Mouse (Mus musculus) macrophage (primary cell): ENCODE results near the gene Shisa5. TPM values are rescaled to one million over a fixed set of nuclear protein-coding genes. Genes with fewer than 3 reads are reported as not detected.

Experiments
- H3K27ac ChIP-seq: fragments of 350-480 bp; formaldehyde crosslinking; 2 replicates; pipeline ENCODE4 v1.9.0; 2021
- H3K36me3 ChIP-seq: fragments of 350-480 bp; formaldehyde crosslinking; 2 replicates; pipeline ENCODE4 v1.9.0; 2021; ENCODE audit errors: inconsistent target
- H3K4me3 ChIP-seq: fragments of 350-480 bp; formaldehyde crosslinking; 2 replicates; pipeline ENCODE4 v1.9.0; 2021; ENCODE audit errors: inconsistent target
- H3K79me2 ChIP-seq: fragments of 350-480 bp; formaldehyde crosslinking; 2 replicates; pipeline ENCODE4 v1.9.0; 2021; ENCODE audit errors: inconsistent target
- WGBS: methylation state at CpG from one replicate; pipeline ENCODE4 v1.1.7; 2026; ENCODE audit warnings: inconsistent platforms; ENCODE audit not compliant: missing documents; 5-methylcytosine and 5-hydroxymethylcytosine counted together
- polyA plus RNA-seq: library from polyadenylated mRNA; stranded (reverse); fragments of 250-400 nt; gene quantifications from 3 replicates; pipeline ENCODE4 v1.2.4, GENCODE M21; 2018; ENCODE audit warnings: inconsistent platforms

Gene Shisa5
- polyA plus RNA-seq, 1 experiment from 2014 or later: 901 TPM

GRCm38 (mm10) chr9:109097831-109098230, 59.5 kb downstream of the Shisa5 start:
- 77% methylated on average over 5 of the region's 5 CpGs for WGBS
- Histone ChIP-seq H3K79me2 (no peaks in the 10 kb centered on the region), H3K27ac (no peak overlapping the region), H3K4me3 (no peak overlapping the region), H3K36me3 (no peaks in the 10 kb centered on the region)

- H3K27ac ChIP-seq: no peak overlapping the region
- 90% methylated on average over 8 of the region's 8 CpGs for WGBS
- H3K36me3 ChIP-seq: no peaks in the 10 kb centered on the region
- H3K79me2 ChIP-seq: no peaks in the 10 kb centered on the region
- no peak overlapping the region for H3K4me3 ChIP-seq
These were observed 60.0 kb downstream of the Shisa5 start for GRCm38 (mm10) chr9:109098366-109098765.

GRCm38 (mm10) chr9:109098969-109099368, 60.6 kb downstream of the Shisa5 start:
- Histone ChIP-seq H3K79me2 (no peaks in the 10 kb centered on the region), H3K27ac (no peak overlapping the region), H3K4me3 (no peak overlapping the region), H3K36me3 (no peaks in the 10 kb centered on the region)
- WGBS: 93% methylated on average over 6 of the region's 6 CpGs

GRCm38 (mm10) chr9:109100307-109100928, 62.1 kb downstream of the Shisa5 start:
- 36% methylated on average over 17 of the region's 20 CpGs for WGBS
- no peaks in the 10 kb centered on the region for H3K79me2 ChIP-seq
- H3K4me3 ChIP-seq: no peak overlapping the region
- H3K27ac ChIP-seq: no peak overlapping the region
- no peaks in the 10 kb centered on the region for H3K36me3 ChIP-seq

GRCm38 (mm10) chr9:109101933-109102445, 63.6 kb downstream of the Shisa5 start:
- Histone ChIP-seq H3K27ac (no peak overlapping the region), H3K36me3 (no peaks in the 10 kb centered on the region), H3K79me2 (no peaks in the 10 kb centered on the region), H3K4me3 (no peak overlapping the region)
- WGBS: 97% methylated on average over 5 of the region's 5 CpGs

- WGBS: 94% methylated on average over 3 of the region's 3 CpGs
- Histone ChIP-seq H3K27ac (no peak overlapping the region), H3K79me2 (no peaks in the 10 kb centered on the region), H3K4me3 (no peak overlapping the region), H3K36me3 (no peaks in the 10 kb centered on the region)
These were observed 64.2 kb downstream of the Shisa5 start for GRCm38 (mm10) chr9:109102541-109102940.

- H3K36me3 ChIP-seq: no peaks in the 10 kb centered on the region
- no peak overlapping the region for H3K4me3 ChIP-seq
- no peaks in the 10 kb centered on the region for H3K79me2 ChIP-seq
- H3K27ac ChIP-seq: no peak overlapping the region
- 92% methylated on average over 7 of the region's 7 CpGs for WGBS
These were observed 64.9 kb downstream of the Shisa5 start for GRCm38 (mm10) chr9:109103250-109103649.

- Histone ChIP-seq H3K79me2 (no peaks in the 10 kb centered on the region), H3K4me3 (no peak overlapping the region), H3K36me3 (no peaks in the 10 kb centered on the region), H3K27ac (no peak overlapping the region)
- 98% methylated on average over 9 of the region's 9 CpGs for WGBS
These were observed 65.7 kb downstream of the Shisa5 start for GRCm38 (mm10) chr9:109104083-109104482.

- Histone ChIP-seq H3K36me3 (no peaks in the 10 kb centered on the region), H3K27ac (no peak overlapping the region), H3K4me3 (no peak overlapping the region), H3K79me2 (no peaks in the 10 kb centered on the region)
- WGBS: 89% methylated on average over 12 of the region's 12 CpGs
These were observed 66.6 kb downstream of the Shisa5 start for GRCm38 (mm10) chr9:109105011-109105410.

- H3K4me3 ChIP-seq: no peak overlapping the region
- no peaks in the 10 kb centered on the region for H3K79me2 ChIP-seq
- no peaks in the 10 kb centered on the region for H3K36me3 ChIP-seq
- H3K27ac ChIP-seq: no peak overlapping the region
- 64% methylated on average over 12 of the region's 12 CpGs for WGBS
These were observed 67.3 kb downstream of the Shisa5 start for GRCm38 (mm10) chr9:109105648-109106047.

GRCm38 (mm10) chr9:109107341-109107740, 69.0 kb downstream of the Shisa5 start:
- no peak overlapping the region for H3K27ac ChIP-seq
- WGBS: 95% methylated on average over 3 of the region's 6 CpGs
- H3K36me3 ChIP-seq: no peaks in the 10 kb centered on the region
- no peak overlapping the region for H3K4me3 ChIP-seq
- H3K79me2 ChIP-seq: no peaks in the 10 kb centered on the region

Other genes with a start within 250 kb of the Shisa5 start
- 10.6 to 19.3 TPM (median 11.4 TPM) in 3 replicates for gene Nckipsd, start 230.2 kb upstream of the Shisa5 start, polyA plus RNA-seq
- gene Celsr3, start 212.2 kb upstream of the Shisa5 start, polyA plus RNA-seq: 0.53 to 1.2 TPM (median 0.95 TPM) in 3 replicates
- gene Slc26a6, start 185.3 kb upstream of the Shisa5 start, polyA plus RNA-seq: 5.2 to 17.9 TPM (median 8.1 TPM) in 3 replicates
- not detected in 3 replicates for gene Tmem89, start 123.9 kb upstream of the Shisa5 start, polyA plus RNA-seq
- 93.6 to 149 TPM (median 105 TPM) in 3 replicates for gene Uqcrc1, start 101.9 kb upstream of the Shisa5 start, polyA plus RNA-seq
- 0.11 to 0.42 TPM (median 0.14 TPM) in 3 replicates for gene Col7a1, start 85.0 kb upstream of the Shisa5 start, polyA plus RNA-seq
- gene Ucn2, start 52.6 kb upstream of the Shisa5 start, polyA plus RNA-seq: not detected in 3 replicates
- gene Pfkfb4, start 46.8 kb upstream of the Shisa5 start, polyA plus RNA-seq: 23.2 to 27.5 TPM (median 24.0 TPM) in 3 replicates
- 60.4 to 194 TPM (median 98.8 TPM) in 3 replicates for gene Trex1, start 21.2 kb downstream of the Shisa5 start, polyA plus RNA-seq
- gene Atrip, start 35.6 kb downstream of the Shisa5 start, polyA plus RNA-seq: 6.3 to 9.1 TPM (median 6.5 TPM) in 3 replicates
- 2.5 to 7.4 TPM (median 5.7 TPM) in 3 replicates for gene Ccdc51, start 43.9 kb downstream of the Shisa5 start, polyA plus RNA-seq
- 294 to 336 TPM (median 314 TPM) in 3 replicates for gene Tma7, start 44.0 kb downstream of the Shisa5 start, polyA plus RNA-seq
- not detected in 3 replicates for gene Plxnb1, start 56.8 kb downstream of the Shisa5 start, polyA plus RNA-seq
- gene Fbxw21, start 123.5 kb downstream of the Shisa5 start, polyA plus RNA-seq: not detected in 3 replicates
- gene Fbxw13, start 157.4 kb downstream of the Shisa5 start, polyA plus RNA-seq: not detected in 3 replicates
- gene Fbxw20, start 196.2 kb downstream of the Shisa5 start, polyA plus RNA-seq: not detected in 3 replicates
- gene Fbxw14, start 249.1 kb downstream of the Shisa5 start, polyA plus RNA-seq: not detected in 3 replicates